Mouse (Mus musculus) heart, postnatal 0 days (tissue): Measurements from ENCODE around the gene Fam129a.

Experiments
- CTCF ChIP-seq: IDR thresholded peaks from 2 replicates; pipeline ENCODE4 v1.5.1; 2016; ENCODE audit warnings: antibody characterized with exemption, control low read depth, low read depth
- EP300 ChIP-seq: IDR thresholded peaks from 2 replicates; pipeline ENCODE4 v1.6.1; 2016; ENCODE audit warnings: antibody characterized with exemption, low read depth

GRCm38 (mm10) chr1:151766166-151766565, 195.2 kb downstream of the Fam129a start:
- TF ChIP-seq CTCF (no peak), EP300 (no peak)
